Mouse (Mus musculus) kidney, postnatal 10 days (tissue): ENCODE results near the gene Gna12.

Experiments used
- DNase-seq: peaks from one replicate; pipeline ENCODE4 v3.0.0; 2021; ENCODE audit warnings: mixed read lengths

Gna12 gene

DNA sequence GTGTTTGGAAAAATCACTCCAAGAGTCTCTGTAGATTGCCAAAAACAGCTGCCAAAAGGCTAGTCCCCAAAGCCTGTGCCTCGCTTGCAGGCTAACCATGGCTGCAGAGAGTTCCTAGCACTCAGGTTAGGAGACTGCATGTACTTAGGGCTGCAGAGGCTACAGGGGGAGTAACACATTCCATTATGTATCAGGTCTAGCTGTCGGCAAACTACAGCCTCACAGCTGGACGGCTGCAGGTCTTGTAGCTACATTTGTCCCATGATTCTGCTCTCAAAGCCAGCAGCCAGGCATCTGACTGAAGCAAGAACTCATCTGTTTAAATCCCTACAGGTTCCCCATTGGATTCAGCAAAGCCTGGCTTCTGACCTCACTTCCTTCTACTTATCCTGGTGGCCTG, 35.5 kb downstream of the Gna12 start:
- no peak for DNase-seq

- no peak for DNase-seq
Measured at GRCm38 (mm10) chr5:140792233-140792632, 38.0 kb downstream of the Gna12 start.

- DNase-seq = peak; percentile 78
Measured at GRCm38 (mm10) chr5:140790937-140791877, 39.0 kb downstream of the Gna12 start.

- DNase-seq = no peak
Measured at GRCm38 (mm10) chr5:140790392-140790791, 39.8 kb downstream of the Gna12 start.

GRCm38 (mm10) chr5:140789561-140789960, 40.7 kb downstream of the Gna12 start:
- DNase-seq = no peak

DNA sequence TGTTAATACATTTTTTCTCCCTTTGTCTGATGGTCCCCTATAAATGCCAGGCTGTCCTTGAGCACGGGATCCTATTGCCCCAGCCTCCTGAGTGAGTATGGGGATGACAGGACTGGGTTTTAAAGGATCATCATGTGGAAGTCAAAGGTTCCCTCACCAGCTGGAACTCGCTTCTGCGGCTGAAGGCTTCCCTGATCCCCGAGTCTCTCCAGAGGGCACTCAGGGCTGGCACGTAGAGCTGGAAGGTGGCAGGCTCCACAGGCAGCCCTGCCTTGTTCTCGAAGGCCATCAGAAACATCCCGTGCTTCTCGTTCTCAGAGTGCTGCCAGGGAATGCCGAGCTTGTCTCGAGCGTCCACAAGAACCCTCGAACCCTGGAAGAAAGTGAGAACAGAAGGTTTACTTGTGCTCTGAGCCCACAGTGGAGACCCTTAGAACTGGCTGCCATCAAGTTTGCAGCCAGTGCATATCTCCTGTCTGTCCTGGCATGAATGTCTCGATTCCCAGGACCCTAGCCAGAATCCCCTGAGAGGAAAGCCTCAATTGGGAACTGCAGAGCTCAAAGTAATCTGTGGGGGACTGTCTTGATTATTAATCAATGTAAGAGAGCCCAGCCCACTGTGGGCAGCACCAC, 44.9 kb downstream of the Gna12 start:
- DNase-seq = no peak

DNA sequence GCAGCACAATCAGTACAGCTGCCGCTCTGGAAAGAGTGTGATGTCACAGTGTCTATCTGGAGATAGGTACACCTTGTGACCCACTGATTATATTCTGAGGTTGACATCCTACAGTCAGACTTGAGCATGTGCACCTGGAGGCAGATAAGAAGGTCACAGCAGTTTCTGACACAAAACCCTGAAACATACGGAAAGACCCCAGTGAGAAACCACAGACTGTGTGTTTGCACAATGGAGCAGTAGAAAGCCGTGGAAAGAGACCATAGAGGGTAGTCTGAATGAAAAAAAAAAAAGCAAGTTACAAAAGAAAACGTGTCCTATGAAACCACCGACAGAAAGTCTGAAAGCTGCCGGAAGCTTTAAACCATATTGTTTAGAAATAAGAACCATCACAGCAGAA, 45.9 kb downstream of the Gna12 start:
- DNase-seq = no peak

DNA sequence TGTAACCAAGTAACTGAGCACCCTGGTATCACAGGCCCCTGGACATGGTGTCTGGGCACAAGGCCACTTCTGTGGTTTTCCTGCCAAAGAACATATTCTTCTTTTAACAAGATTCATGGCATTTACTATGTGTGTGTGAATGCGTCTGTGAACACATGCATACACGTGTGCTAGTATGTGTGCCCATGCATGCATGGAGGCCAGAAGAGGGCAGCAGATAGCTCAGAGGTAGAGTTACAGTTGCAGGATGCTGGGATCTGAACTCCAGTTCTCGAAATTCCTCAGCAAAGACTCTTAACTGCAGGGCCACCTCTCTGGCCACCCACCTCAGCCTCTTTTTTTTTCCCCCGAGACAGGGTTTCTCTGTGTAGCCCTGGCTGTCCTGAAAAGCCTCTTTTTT, 46.7 kb downstream of the Gna12 start:
- no peak for DNase-seq

GRCm38 (mm10) chr5:140781886-140782572, 48.2 kb downstream of the Gna12 start:
- no peak for DNase-seq

DNA sequence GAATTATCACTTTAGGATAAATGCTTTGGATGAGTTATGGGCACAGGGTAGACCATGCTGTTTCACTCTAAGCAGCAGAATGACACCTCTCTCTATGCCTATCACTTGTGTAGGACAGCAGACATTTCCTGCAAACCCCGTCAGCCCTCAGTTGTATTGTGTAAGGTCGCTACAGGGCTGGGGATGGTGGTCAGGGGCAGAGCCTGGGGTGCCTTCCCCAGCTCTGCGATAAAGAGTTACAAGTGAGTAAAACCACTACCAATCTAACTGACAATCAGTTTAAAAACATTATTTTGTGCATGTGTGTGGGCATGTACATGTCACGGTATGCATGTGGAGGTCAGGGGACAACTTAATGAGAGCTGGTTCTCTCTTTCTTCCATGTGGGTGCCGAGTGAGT, 49.1 kb downstream of the Gna12 start:
- DNase-seq = no peak

GRCm38 (mm10) chr5:140776968-140777367, 53.3 kb downstream of the Gna12 start:
- peak; percentile 52 for DNase-seq

DNA sequence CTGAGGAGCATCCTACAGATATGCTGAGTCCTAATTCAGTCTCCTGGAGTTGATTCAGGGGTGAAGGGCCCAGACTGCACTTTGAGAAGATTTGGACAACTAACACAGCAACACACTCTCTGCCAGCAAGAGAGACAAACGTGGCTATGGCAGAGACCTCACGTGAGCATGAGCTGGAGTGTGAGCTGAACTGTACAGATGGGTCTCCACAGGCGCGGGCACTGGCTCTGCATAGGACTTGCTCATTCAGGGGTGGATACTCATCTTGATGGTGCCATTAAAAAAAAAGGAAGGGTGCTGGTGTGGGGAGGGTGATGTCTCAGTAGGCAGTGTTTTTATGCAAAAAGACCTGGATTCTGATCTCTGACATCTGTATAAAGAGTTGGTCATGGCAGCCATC, 55.1 kb downstream of the Gna12 start:
- no peak for DNase-seq

GRCm38 (mm10) chr5:140772158-140772557, 58.1 kb downstream of the Gna12 start:
- no peak for DNase-seq

- DNase-seq = peak; percentile 62
Measured at GRCm38 (mm10) chr5:140771612-140772011, 58.6 kb downstream of the Gna12 start.

- DNase-seq = no peak
Measured at GRCm38 (mm10) chr5:140768333-140768732, 61.9 kb downstream of the Gna12 start.

GRCm38 (mm10) chr5:140767704-140768141, 62.5 kb downstream of the Gna12 start:
- DNase-seq = peak; percentile 96

GRCm38 (mm10) chr5:140766566-140766965, 63.7 kb downstream of the Gna12 start:
- DNase-seq = no peak

- peak; percentile 55 for DNase-seq
Measured at GRCm38 (mm10) chr5:140764921-140765613, 65.2 kb downstream of the Gna12 start.

- DNase-seq = no peak
Measured at GRCm38 (mm10) chr5:140762540-140762939, 67.7 kb downstream of the Gna12 start.

GRCm38 (mm10) chr5:140758864-140759263, 71.4 kb downstream of the Gna12 start:
- DNase-seq = no peak

DNA sequence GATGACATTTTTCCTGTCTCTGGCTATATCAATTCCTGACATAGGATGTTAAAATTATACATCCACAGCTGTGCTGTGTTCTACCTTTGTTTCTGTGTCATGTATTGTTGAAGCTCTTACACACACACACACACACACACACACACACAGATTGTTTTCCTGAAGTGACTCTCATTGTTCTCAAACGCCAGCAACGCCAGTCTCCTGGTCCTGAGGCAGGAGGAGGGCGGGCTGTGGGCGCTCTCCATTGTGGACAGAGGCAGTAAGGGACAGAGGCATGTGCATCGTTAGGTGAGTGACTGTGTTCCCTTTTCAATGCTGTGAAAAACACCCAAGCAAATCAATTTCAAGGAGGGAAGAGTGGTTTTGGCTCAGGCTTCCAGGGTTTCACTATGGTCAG, 77.0 kb downstream of the Gna12 start:
- peak; percentile 47 for DNase-seq

- DNase-seq = no peak
Measured at GRCm38 (mm10) chr5:140752639-140753038, 77.6 kb downstream of the Gna12 start.

DNA sequence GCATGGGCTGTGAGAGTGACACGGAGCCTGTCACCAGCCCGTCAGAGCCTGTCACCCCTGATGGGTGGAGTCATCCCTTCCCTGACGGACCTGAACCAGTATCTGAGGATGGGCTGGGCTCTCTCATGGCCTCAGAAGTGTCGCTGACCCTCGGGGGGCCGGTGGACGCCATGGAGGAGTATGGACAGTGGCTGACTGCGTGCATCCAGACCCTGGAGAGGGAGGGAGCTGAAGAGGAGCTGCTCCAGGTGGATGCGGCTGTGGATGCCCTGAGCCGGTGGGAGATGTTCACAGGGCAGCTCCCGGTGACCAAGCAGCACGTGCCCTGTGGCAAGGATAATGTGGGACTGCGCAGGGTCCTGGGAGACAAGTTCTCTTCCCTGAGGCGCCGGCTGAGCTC, 78.2 kb downstream of the Gna12 start:
- DNase-seq = no peak
